Mouse (Mus musculus) liver, postnatal 0 days (tissue): ENCODE measurements around the gene Fam184b. TPM values are rescaled to one million over a fixed set of nuclear protein-coding genes. Genes with fewer than 3 reads are reported as not detected.

Source experiments
- ATAC-seq: fragments of 200-750 bp; cut with Nextera tagmentation; 2 replicates; pipeline ENCODE4 v1.8.0; 2017; ENCODE audit warnings: mild to moderate bottlenecking, moderate library complexity
- DNase-seq: peaks from one replicate; pipeline ENCODE4 v3.0.0-alpha.2; 2016
- H3K27ac ChIP-seq: fragments of 300-500 bp; sonication (generic); 2 replicates; pipeline ENCODE4 v1.5.1; 2014; ENCODE audit warnings: antibody characterized with exemption, moderate library complexity, mild to moderate bottlenecking, low read depth
- H3K27me3 ChIP-seq: fragments of 300-500 bp; sonication (generic); 2 replicates; pipeline ENCODE4 v1.6.1; 2014; ENCODE audit warnings: low read length, control low read depth, mixed read lengths; ENCODE audit not compliant: insufficient read depth
- H3K36me3 ChIP-seq: fragments of 300-500 bp; sonication (generic); replicated peaks from 2 replicates; pipeline ENCODE4 v1.6.1; 2014; ENCODE audit warnings: mild to moderate bottlenecking, control low read depth, low read length, moderate library complexity, mixed read lengths; ENCODE audit not compliant: insufficient read depth
- H3K4me1 ChIP-seq: fragments of 300-500 bp; sonication (generic); 2 replicates; pipeline ENCODE4 v1.6.1; 2014; ENCODE audit warnings: antibody characterized with exemption, mild to moderate bottlenecking, control low read depth; ENCODE audit not compliant: insufficient read depth
- H3K4me2 ChIP-seq: fragments of 300-500 bp; sonication (generic); 2 replicates; pipeline ENCODE4 v1.6.1; 2014; ENCODE audit warnings: low read depth, mild to moderate bottlenecking, low read length, moderate library complexity, mixed read lengths
- H3K4me3 ChIP-seq: fragments of 300-500 bp; sonication (generic); 2 replicates; pipeline ENCODE4 v1.5.1; 2014; ENCODE audit warnings: low read depth, low read length
- H3K9ac ChIP-seq: fragments of 300-500 bp; sonication (generic); replicated peaks from 2 replicates; pipeline ENCODE4 v1.6.1; 2014; ENCODE audit warnings: mild to moderate bottlenecking, moderate library complexity
- H3K9me3 ChIP-seq: fragments of 300-500 bp; sonication (generic); 2 replicates; pipeline ENCODE4 v1.6.1; 2016; ENCODE audit warnings: mild to moderate bottlenecking, control low read depth, low read length, mixed read lengths
- CTCF ChIP-seq: sonication (generic); IDR thresholded peaks from 2 replicates; pipeline ENCODE4 v1.5.1; 2016; ENCODE audit warnings: antibody characterized with exemption, low read depth
- EP300 ChIP-seq: IDR thresholded peaks from 2 replicates; pipeline ENCODE4 v1.6.1; 2016; ENCODE audit warnings: antibody characterized with exemption, low read depth, mild to moderate bottlenecking
- WGBS: fragments of 180-500 bp; shearing (Covaris S2); extraction: QIAGEN DNeasy Blood & Tissue Kit; methylation state at CpG from one replicate; pipeline ENCODE4 v1.1.7; 2014; ENCODE audit not compliant: insufficient replicate concordance; 5-methylcytosine and 5-hydroxymethylcytosine counted together
- polyA plus RNA-seq: library from polyadenylated mRNA; unstranded; fragments of >200 nt; fragmentation: Nextera tagmentation; extraction: Ambion mirVana; gene quantifications from 2 replicates; pipeline ENCODE4 v1.2.1, GENCODE M21; 2015

Gene Fam184b
- polyA plus RNA-seq, 1 experiment from 2014 or later, result 0.07 TPM

DNA sequence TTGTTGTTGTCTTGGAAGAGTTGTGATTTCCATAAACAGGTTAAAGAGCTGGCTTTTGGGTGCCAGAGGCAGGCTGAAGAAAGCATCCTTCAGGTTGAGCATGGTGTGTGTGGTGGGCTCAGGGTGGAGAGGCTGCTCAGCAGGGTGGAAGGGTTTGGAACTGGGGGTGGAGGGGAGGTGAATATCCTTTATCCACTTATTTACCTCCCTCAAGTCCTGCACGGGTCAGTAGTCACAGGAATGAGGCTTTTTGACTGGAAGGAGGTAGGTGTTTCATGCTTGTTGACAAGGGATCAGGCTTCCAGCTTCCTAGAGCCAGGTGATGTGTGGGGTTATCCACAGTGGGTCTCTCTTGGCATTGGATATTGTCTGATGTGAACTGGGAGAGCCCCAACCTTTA lies 124.8 kb downstream of the Fam184b start:
- peak overlapping the region; percentile 31; the same call in 1 of the 2 replicates for H3K27ac ChIP-seq
- no peak overlapping the region for H3K4me2 ChIP-seq
- no peak for TF ChIP-seq CTCF
- TF ChIP-seq EP300, result no peak
- DNase-seq, result no peak
- ATAC-seq, result no peak
- H3K27me3 ChIP-seq, result no peaks in the 10 kb centered on the region
- peaks cover 32% of the 10 kb centered on the region for H3K36me3 ChIP-seq
- H3K9ac ChIP-seq, result no peak overlapping the region
- peaks cover under 1% of the 10 kb centered on the region for H3K4me1 ChIP-seq
- H3K4me3 ChIP-seq, result no peak overlapping the region
- no peaks in the 10 kb centered on the region for H3K9me3 ChIP-seq
- WGBS, result 58% methylated on average over 1 of the region's 1 CpGs

- H3K36me3 ChIP-seq, result peaks cover 37% of the 10 kb centered on the region
- TF ChIP-seq EP300 (no peak), CTCF (no peak)
- no peaks in the 10 kb centered on the region for H3K4me1 ChIP-seq
- WGBS, result 80% methylated on average over 2 of the region's 2 CpGs
- no peak overlapping the region for H3K27ac ChIP-seq
- ATAC-seq (no peak), DNase-seq (no peak)
- H3K9me3 ChIP-seq, result no peaks in the 10 kb centered on the region
- H3K9ac ChIP-seq, result no peak overlapping the region
- no peaks in the 10 kb centered on the region for H3K27me3 ChIP-seq
- no peak overlapping the region for H3K4me2 ChIP-seq
- H3K4me3 ChIP-seq, result no peak overlapping the region
Observed at GRCm38 (mm10) chr5:45513511-45513910, 125.9 kb downstream of the Fam184b start.

DNA sequence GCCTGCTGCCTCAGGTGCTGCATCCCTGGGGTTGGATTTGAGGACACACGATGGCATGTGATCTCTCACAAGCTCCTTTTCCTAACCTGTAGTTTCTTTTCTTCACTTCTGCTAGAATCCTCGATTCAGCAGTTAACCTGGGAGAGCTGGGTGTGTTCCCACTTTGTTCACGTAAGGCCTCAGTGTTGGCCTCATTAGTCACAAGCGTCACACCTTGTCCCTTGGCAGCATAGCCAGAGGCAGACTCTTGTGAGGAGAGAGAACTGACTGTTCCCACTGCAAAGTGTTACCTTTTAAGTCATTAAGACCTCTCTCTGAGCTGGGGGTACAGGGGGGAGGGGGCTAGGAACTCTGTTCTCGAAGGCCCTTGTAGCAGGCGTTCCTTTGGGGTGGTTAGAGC lies 126.5 kb downstream of the Fam184b start:
- Histone ChIP-seq H3K9ac (no peak overlapping the region), H3K27ac (no peak overlapping the region), H3K4me1 (no peaks in the 10 kb centered on the region), H3K9me3 (no peaks in the 10 kb centered on the region), H3K4me2 (no peak overlapping the region), H3K27me3 (no peaks in the 10 kb centered on the region), H3K4me3 (no peak overlapping the region), H3K36me3 (peaks cover 41% of the 10 kb centered on the region)
- DNase-seq (no peak), ATAC-seq (no peak)
- WGBS, result 84% methylated on average over 6 of the region's 6 CpGs
- no peak for TF ChIP-seq EP300
- no peak for TF ChIP-seq CTCF

DNA sequence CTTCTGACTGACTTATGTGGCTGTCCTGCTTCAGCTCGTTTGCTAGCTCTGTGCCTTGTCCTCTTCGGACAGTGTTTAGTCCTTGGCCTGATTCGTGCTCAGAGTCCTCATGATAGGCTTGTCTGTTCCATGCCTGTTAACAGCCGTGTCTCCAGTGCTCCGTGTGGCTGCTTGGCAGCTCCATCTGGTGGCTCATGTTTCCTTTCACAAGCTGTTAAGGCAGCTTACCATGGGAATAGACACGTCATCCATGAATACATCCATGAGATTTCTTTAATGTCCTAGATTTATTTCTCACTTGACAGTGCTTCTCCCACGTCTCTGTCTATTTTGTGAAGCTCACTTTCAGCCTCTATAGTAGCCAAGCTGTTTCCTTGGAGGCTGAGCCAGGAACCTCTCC lies 129.3 kb downstream of the Fam184b start:
- no peak for TF ChIP-seq EP300
- TF ChIP-seq CTCF, result no peak
- Histone ChIP-seq H3K9ac (no peak overlapping the region), H3K27me3 (no peaks in the 10 kb centered on the region), H3K36me3 (peaks cover 63% of the 10 kb centered on the region), H3K4me2 (no peak overlapping the region), H3K4me1 (no peaks in the 10 kb centered on the region), H3K9me3 (no peaks in the 10 kb centered on the region), H3K27ac (no peak overlapping the region), H3K4me3 (no peak overlapping the region)
- 72% methylated on average over 7 of the region's 7 CpGs for WGBS
- ATAC-seq (no peak), DNase-seq (no peak)

- ATAC-seq (no peak), DNase-seq (no peak)
- WGBS, result 89% methylated on average over 5 of the region's 5 CpGs
- Histone ChIP-seq H3K27me3 (no peaks in the 10 kb centered on the region), H3K36me3 (peaks cover 21% of the 10 kb centered on the region), H3K9ac (no peak overlapping the region), H3K27ac (no peak overlapping the region), H3K4me3 (no peak overlapping the region), H3K9me3 (no peaks in the 10 kb centered on the region), H3K4me1 (peaks cover 14% of the 10 kb centered on the region), H3K4me2 (no peak overlapping the region)
- TF ChIP-seq CTCF, result no peak
- TF ChIP-seq EP300, result no peak
Observed at GRCm38 (mm10) chr5:45497564-45497963, 141.8 kb downstream of the Fam184b start.

GRCm38 (mm10) chr5:45496930-45497550 lies 142.4 kb downstream of the Fam184b start:
- Histone ChIP-seq H3K27ac (peak overlapping the region; percentile 22; the same call in 1 of the 2 replicates), H3K9me3 (no peaks in the 10 kb centered on the region), H3K4me3 (no peak overlapping the region), H3K27me3 (no peaks in the 10 kb centered on the region), H3K36me3 (peaks cover 18% of the 10 kb centered on the region), H3K4me2 (no peak overlapping the region), H3K4me1 (peaks cover 14% of the 10 kb centered on the region), H3K9ac (no peak overlapping the region)
- no peak for TF ChIP-seq EP300
- TF ChIP-seq CTCF, result no peak
- DNase-seq (no peak), ATAC-seq (no peak)
- 73% methylated on average over 12 of the region's 12 CpGs for WGBS
